Mouse (Mus musculus) gastrocnemius, adult 18-20 months (tissue): ENCODE results near the gene Vars2. TPM values are rescaled to one million over a fixed set of nuclear protein-coding genes. Genes with fewer than 3 reads are reported as not detected.

ENCODE experiments used
- DNase-seq: peaks from one replicate; pipeline ENCODE4 v3.0.0; 2021; ENCODE audit warnings: low spot score
- long read RNA-seq, 2 experiments: library from polyadenylated mRNA; stranded (forward); transcript quantifications; one replicate each; pipeline ENCODE4 v2.0.0; 2021
- total RNA-seq, 2 experiments: library from RNA; stranded (reverse); gene quantifications; 2 replicates each; pipeline ENCODE4 v1.2.3; 2021

The Vars2 gene
- total RNA-seq: 10 to 100 TPM in 1 of 2 experiments, 1 to 10 TPM in 1; 9.8 to 13.7 TPM
- long read RNA-seq, experiment 1, full-length matches to known transcripts: 15 of 19 reads
- long read RNA-seq, experiment 1, partial matches to known transcripts: 1 of 19 reads
- long read RNA-seq, experiment 1, other reads (novel, unspliced or antisense): 3 of 19 reads
- long read RNA-seq, experiment 2, full-length matches to known transcripts: 11 of 17 reads
- long read RNA-seq, experiment 2, partial matches to known transcripts: 2 of 17 reads
- long read RNA-seq, experiment 2, other reads (novel, unspliced or antisense): 4 of 17 reads

DNA sequence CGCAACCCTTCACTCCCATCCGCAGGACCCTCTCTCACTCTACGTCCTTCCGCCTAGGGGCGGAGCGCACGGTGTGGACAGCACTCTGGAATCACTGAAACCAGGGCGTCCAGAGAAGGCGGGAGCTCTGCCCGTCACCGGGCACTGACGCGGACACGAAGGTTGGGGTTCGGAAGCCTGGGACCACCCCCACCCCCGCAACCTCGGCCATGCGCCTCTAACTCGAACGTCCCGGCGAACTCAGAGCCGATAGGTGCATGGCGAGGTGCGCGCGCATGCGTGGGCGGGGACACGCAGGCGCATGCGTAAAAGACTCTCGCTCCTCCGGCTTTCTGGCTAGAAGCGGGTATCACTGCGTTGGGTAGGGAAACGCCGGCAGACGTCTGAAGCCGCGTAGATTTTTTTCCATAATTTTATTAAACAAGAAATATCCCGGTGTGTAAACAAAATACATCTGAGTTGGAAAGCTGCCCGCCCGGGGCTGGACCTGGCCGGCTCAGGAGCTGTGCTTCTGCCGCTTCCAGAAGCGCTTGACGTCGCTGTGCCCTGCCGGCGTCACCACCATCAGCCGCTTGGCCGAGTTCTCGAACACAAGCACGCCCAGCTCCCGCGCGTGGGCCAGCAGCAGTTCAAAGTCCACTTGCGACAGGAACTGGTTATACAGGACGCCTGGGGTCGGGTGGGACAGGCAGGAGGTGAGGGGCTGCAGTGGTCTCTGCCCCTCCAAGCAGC lies at the start of gene Vars2:
Gene Vars2 (minus strand): TSS at position 259 of the 732 bp plus-strand sequence.
- DNase-seq: peak; percentile 95

DNA sequence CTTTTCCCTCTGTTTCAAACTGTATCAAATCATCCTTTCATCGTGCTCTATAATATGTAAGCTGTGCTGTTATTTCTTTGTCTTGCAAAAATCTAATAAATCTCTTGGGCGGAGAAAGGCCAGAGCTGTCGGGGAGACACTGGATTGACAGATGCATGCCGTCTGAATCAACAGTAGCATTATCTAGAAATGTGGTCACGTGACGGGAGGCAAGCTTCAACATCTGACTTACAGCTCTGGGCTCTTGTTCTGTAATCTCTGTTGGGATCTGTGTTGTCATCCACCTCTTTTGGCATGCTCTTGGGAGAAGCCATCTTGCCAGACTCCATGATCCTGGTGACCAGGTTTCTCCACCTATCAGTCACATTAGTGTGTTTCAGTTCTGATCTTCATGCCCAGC lies 49.7 kb upstream of the Vars2 start:
- DNase-seq: no peak

DNA sequence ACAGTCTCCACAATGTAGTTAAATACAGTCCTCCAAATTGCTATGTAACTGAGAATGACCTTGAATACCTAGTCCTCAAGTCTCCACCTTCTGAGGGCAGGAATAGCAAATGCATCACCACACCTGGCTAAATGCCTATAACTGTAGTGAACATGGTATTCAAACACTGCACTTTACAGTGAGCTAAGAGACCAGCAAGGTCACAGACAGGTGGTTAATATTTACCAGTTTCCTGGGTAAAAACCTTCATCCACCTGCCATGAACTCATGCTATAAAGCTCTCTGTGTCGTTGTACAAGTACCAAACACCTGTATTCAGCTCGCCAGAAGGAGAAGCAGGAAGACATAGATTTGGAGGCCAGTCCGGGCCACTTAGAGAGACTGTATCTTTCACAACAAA lies 48.7 kb upstream of the Vars2 start:
- DNase-seq: no peak

DNA sequence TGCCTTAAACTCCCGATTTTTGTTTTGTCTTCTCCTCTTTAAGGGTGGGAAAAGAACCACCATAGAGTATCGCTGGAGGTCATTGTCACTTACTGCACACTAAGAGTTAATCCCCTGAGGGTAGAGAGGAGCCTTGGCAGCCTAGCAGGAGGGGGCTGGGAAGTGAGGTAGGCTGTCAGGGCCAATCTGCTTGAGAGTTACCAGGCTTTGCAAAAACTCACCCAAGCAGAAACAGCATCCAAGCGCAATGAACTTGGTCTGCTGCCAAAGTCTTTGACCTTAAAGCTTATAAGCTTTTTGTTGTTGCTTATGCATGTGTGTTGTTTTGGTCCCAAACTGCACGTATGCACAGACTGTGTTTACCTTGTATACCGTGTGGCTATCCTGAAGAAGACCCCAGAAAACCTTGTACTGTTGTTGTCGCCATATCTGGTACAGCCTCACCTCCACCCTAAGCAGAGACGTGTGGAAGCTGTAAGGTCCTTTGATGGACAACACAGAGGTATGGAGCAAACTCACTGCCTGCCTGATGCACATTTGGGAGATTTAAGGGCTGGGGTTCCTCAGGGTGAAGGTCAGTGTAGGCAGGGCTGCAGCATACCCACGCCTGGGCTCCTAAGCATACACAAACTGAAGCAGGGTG lies 43.4 kb upstream of the Vars2 start:
- DNase-seq: no peak

DNA sequence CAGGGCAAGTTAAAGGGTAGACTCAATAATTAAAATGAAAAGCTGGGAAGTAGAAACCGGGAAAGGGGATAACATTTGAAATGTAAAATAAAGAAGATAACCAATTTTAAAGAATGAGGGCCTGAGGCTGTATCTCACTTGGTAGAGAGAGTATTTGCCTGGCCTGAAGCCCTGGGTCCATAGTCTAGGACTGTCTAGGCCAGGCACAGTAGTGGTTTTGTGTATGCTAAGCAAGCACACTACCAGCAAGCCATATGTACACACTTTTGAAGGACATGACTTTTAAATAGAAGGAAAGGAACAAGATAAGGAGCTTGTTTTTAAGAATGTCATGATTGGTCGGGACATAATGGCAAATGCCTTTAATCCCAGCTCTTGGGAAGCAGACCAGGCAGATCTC lies 41.2 kb upstream of the Vars2 start:
- no peak for DNase-seq

DNA sequence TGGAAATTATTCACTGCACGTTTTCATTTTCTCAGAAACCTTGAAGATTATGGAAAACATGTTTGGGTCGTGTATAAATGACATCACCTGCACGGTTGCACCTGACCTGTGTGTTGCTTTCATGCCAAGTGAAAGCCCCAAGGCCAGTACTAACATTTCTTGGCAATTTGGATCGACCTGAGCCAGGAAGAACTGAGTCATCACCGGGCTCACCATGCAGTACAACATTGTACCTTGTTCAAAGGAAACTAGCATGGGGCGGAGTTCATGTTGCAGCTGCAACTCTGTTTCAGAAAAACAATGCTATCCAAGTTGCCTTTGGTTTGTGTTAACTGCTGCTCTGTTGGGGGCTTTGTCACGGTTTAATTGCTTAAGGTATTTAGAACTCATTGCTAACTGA lies 40.5 kb upstream of the Vars2 start:
- DNase-seq: no peak

DNA sequence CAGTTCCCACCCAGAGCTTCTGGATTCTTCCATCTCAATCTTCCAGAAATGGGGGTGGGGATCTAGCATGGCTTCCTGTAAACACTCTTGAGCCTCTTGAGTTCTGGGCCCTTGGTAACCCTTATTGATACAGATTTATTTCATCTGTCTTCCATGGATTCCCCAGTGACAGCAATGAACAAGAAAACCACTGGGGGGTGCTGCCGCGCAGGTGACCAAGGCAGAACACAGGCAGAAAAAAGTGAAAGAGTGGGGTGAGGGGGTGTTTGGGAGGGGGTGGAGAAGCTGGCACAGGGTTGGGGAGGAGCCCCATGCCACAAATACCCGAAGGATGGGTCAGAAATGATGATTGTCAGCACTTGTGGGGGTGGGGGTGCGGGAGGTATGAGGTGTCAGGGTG lies 38.4 kb upstream of the Vars2 start:
- DNase-seq: no peak

DNA sequence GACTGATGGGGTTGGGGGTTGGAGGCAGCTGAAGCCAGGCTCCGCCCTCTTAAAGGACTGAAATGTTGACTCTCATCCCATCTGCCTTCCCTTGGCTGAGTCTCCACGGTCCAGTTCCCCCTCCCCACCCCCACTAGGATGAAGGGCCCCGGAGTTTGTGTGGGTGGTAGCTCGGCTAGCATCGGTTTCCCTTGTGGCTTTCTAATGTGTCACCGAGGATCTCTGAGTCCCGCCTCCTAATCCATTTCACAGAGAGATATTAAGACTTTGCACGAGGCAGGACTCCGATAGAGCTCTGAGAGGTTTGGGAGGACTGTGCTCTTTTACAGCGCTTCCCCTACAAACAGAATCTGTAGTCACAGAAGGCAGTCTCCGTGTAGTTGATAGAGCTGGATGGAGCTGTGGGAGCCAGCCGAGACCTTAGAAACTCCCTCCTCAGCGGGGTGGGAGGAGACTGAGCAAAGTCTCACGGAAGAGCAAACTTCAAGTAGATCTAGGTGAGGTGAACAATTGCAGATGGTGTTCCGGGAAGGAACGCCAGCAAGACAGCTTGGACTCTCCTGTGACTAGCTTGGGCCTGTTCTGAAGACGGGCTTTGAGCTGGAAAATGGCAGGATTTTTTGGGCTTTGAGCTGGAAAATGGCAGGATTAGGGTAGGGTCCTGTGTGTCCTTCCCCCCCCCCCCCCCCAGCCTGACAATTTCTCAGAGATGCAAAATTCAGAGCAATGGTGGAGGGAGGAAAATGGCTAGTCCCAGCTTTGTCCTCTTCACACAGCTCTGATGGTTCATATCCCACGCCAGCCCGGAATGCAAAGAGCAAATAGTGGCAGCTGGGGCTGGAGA lies 37.5 kb upstream of the Vars2 start, which contains the start of gene Ddr1:
Gene Ddr1 (minus strand): TSS at position 1 of the 844 bp plus-strand sequence.
- DNase-seq: no peak

DNA sequence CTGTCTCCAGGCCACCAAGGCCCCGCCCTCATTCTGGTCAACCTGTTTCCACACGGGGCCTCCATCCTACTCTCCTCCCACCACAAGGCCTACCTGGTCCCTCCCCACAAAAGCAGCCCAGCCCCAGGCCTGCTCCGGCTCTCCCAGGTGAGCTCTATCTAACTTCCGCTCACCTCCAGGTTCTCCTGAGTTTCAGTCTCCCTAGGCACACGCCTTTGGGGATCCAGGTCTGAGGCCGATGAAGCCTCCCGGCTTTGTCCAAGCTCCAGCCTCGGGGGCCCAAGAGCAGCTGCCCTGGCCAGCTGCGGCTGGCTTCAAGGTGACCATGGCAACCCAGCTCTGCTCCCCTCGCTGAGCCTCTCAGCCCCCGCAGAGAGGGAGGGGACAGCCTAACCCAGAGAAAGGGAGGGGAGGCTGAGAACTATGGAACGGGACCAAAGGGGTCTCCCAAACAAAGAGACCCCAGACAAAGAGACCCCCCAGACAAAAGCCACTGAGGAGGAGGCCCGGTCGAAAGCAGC lies 36.4 kb upstream of the Vars2 start:
- no peak for DNase-seq

DNA sequence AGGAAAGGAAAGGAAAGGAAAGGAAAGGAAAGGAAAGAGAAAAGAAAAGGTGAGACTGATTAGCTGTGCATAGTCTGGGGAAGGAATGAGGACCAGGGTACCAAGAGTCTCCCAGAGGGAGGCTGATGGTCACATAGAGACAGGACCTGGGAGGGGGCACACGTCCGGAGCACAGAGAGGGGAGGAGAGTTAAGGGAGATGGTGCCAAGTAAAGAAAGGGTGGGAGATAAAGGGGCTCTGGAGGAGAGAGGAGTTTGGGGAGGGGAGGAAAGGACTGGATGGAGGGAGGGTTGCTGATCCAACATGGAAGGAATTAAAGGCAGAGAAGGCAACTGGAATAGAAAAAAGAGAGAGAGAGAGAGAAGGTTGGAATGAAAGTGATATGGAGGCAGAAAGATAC lies 35.7 kb upstream of the Vars2 start:
- no peak for DNase-seq

DNA sequence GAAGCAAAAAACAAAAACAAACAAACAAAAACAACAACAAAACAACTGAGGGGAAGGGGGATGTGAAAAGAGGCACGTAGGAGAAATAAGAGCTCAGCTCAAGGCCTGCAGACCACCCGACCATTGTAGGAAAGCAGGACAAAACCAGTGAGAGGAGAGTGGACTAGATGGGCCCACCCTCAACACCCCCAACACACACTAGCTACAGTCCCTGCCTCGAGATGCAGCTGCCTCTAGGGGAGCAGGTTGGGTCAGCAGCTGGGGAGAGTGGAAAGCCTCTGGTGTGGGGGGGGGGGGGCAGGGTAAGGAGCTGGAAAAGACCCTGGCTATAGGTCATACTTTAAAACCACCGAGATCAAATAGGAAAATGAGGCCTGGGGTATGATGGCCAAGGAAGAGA lies 35.2 kb upstream of the Vars2 start:
- DNase-seq: no peak

DNA sequence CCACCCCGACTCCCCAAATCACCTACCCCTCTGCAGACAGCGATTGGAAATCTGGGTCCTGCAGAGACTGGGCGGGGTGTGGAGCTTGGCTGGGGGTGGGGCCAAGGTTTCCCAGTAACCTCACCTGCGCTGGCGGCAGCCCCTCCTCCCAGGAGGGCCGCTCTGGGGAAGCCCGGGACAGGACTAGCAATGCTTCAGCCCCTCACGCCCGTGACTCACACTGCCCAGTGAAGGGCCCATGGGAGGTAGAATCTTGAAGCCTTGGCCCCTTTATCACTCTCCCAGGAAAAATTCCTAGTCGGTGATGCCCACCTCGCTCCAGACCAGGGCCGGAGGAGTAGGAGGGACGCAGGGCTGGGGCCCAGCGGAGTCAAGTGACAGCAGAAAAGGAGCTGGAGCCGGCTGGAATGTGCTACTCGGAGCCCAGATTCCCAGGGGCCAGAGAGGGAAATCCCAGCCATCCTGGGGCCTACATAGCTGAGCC lies 34.6 kb upstream of the Vars2 start:
- peak; percentile 24 for DNase-seq

DNA sequence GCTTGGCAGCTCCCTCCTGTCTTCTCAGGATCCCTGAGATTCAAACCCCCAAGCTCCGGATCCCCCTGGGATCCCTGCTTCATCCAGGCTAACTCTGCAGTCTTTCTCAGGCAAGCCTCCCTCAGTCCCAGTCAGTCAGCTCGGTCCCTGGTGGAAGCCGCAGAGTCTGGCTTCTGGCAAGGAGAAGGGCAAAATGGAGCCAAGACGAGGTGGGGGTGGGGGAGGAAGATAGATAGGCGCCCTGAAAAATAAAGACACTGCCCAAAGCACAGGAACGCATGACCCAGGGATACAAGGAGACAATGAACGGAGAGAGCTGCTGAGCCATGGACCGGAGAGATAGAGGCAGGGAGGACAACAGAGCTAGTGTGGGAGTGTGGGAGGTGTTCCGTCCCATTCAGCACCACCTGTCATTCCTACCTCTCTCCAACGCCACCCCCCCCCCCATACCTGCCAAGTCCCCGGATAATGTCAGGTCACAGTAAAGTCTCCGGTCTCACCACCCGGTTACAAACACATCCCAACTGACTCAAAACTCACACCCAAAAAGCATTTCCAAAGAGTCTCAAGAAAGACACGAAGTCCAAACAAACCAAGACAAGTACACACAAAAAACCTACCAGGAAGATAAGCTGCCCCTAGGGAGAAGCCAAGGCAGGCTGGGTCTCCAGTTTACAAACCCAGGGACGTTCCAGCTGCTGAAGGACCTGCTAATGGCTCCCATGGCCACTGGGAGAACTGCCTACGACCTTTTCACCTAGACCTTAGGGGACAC lies 34.0 kb upstream of the Vars2 start:
- no peak for DNase-seq

DNA sequence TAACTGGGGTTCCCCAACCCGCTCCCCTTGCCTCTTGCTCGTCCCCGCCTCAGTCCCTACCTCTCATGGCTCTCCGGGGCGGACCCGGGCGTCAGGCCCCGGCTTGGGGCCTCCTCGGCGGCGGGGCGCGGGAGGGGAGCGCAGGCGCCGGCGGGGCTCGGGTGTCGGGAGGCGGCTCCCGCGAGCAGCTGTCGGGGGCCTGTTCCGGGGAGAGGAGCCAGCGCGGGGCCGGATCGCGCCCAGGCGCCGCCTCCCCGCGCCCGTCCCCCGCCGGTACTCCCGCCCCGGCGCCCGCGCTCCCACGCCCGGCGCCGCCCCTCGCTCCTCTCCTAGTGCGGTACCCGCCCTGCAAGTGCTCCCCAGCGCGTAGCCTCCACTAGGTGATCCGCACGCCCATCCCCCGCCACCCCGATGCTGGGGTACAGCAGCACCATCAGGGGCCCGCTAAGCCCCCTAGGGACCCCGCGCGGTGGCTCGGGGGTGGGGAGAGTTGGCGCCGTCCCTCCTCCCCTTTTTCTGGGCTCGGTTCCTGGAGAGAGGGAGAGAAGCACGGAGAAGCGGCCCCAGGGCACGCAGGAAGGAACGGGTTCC lies 33.1 kb upstream of the Vars2 start:
- peak; percentile 81 for DNase-seq

DNA sequence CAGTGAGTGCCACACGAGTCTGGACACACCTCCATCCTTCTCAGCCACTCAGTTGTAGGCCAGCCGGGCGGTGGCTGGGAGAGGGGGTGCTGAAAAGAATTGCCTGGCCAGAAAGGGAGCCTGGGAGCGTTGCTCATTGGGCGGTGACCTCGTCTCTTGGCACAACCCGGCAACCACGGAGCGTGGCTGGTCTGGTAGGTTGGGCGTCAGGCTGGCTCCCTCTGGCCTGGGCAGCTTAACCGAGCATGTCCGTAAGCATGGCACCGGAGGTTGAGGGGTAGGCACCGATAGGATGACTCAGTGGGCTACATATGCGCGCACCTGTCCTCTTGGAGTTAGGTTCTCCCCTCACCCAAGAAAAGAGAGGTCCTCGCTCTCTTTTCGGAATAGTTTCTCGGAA lies 32.5 kb upstream of the Vars2 start:
- peak; percentile 83 for DNase-seq

DNA sequence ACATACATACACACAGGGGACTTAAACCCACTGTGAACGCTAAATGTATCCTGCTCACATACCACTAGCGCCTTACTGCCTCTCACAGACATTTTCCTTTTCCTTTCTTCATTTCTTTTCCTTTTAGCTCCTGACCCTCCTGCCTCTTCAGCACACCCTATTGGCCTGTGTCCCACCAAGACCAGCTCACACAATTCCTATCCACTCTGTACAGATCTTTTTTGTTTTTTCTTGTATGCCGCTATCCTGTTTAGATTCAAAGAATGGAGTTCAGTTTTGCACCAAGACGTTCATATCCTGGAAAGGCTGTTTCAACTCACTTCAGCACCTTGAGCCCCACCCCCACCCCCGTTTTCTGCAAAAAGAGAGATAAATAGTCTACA lies 31.1 kb upstream of the Vars2 start:
- no peak for DNase-seq

DNA sequence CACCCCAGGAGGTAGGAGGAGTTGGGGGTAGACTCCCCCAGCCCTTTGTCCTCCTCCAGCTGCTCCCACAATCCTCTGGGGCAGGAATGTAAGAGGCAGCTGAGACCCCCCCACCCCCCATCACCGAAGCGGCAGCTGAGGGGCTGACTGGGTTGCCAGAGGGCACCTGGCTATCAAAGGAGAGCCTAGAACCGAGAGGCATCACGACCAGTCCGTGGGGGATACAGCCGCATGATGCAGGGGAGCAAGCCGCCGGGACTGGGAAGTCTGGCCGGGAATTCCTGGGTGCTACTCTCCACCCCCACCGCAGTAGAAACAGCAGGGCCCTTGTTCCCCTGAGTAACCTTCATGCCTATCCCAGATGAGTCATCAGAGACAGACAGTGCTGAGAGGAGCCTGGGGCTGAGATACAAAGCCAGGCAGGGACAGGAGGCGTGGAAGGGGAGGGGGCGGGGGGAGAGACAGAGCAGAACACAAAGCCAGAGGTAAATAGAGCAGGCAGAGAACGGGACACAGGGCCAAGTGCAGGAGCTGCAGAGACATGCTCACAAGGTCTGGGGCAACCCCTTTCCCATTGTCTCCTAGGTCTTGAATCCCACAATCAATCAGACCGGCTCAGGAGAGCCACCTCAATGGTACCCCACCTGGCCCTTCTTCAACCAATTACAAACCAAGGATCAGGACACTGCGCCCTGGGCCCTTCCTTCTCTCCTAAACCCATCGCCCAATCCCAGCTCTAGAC lies 30.5 kb upstream of the Vars2 start:
- no peak for DNase-seq

DNA sequence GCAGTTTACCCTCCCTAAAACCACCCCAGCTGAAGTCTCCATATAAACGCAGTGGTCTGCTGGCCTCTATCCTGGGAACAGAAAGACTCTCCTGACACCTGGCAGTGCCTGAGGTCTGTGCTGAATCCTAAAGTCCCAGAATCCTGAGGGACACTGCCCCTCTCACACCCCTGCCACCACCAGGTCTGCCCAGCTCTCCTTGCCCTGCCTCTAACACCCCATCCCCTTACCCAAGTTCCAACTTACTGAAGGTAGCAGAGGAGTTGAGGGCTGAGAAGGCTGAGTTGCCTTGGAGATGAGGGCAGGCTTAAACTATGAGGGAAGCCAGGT lies 30.0 kb upstream of the Vars2 start:
- DNase-seq: no peak

DNA sequence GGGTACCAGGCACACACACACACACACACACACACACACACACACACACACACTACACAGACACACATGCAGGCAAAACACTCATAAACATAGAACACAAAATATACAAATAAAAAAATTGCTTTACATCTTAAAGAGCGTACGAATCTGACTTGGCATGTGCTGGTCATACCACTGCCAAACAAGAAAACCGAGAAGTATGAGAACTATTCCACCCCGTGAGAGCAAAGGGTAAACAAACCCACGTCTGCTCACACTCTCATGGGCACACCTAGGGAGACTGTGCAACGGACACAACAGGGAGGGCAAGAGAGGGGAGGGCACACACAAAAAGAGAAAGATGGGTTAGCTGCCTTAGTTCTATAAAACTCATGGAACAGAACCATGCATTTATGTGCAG lies 29.3 kb upstream of the Vars2 start:
- DNase-seq: no peak

DNA sequence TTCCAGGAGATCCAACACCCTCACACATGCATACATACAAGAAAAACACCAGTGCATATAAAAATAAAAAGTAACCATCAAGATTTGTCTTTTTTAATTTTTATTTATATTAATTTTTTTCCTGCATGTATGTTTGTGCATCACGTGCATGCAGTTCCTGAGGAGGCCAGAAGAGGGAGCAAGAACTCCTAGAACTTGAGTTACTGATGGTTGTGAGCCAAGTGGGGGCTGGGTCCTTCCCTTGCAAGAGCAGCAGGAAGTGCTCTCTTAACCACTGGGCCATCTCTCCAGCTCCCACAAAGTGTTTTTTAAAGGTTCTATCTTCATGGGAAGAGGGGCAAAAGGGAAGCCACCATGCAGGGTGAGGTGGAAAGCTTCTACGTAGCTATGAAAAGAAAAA lies 27.9 kb upstream of the Vars2 start:
- DNase-seq: no peak
